Mouse (Mus musculus) liver, embryonic 15.5 days (tissue): ENCODE results near the gene Ccnd3. TPM values are rescaled to one million over a fixed set of nuclear protein-coding genes. Genes with fewer than 3 reads are reported as not detected.
"Not testable (repeated sequence)": the region's sequence is repeated elsewhere in the genome, so short reads cannot be mapped to it uniquely, and the experiment has no call there.

Experiments used
- ATAC-seq: fragments of 200-750 bp; cut with Nextera tagmentation; 2 replicates; pipeline ENCODE4 v1.8.0; 2017; ENCODE audit warnings: moderate number of reproducible peaks, mild to moderate bottlenecking, moderate library complexity; ENCODE audit not compliant: insufficient read depth
- H3K27ac ChIP-seq: fragments of 300-500 bp; sonication (generic); replicated peaks from 2 replicates; pipeline ENCODE4 v1.5.1; 2015; ENCODE audit warnings: mild to moderate bottlenecking, inconsistent platforms
- H3K27me3 ChIP-seq: fragments of 300-500 bp; sonication (generic); 2 replicates; pipeline ENCODE4 v1.6.1; 2015; ENCODE audit warnings: mild to moderate bottlenecking, inconsistent platforms
- H3K36me3 ChIP-seq: fragments of 300-500 bp; sonication (generic); replicated peaks from 2 replicates; pipeline ENCODE4 v1.6.1; 2015; ENCODE audit warnings: moderate library complexity, mild to moderate bottlenecking, inconsistent platforms
- H3K4me1 ChIP-seq: fragments of 300-500 bp; sonication (generic); replicated peaks from 2 replicates; pipeline ENCODE4 v1.6.1; 2015; ENCODE audit warnings: inconsistent platforms
- H3K4me2 ChIP-seq: fragments of 300-500 bp; sonication (generic); 2 replicates; pipeline ENCODE4 v1.6.1; 2015; ENCODE audit warnings: moderate library complexity, mild to moderate bottlenecking, inconsistent platforms
- H3K4me3 ChIP-seq: fragments of 300-500 bp; sonication (generic); replicated peaks from 2 replicates; pipeline ENCODE4 v1.5.1; 2015; ENCODE audit warnings: mild to moderate bottlenecking, inconsistent platforms
- H3K9ac ChIP-seq: fragments of 300-500 bp; sonication (generic); 2 replicates; pipeline ENCODE4 v1.6.1; 2015; ENCODE audit warnings: moderate library complexity, mild to moderate bottlenecking, inconsistent platforms
- H3K9me3 ChIP-seq: fragments of 300-500 bp; sonication (generic); replicated peaks from 2 replicates; pipeline ENCODE4 v1.6.1; 2016; ENCODE audit warnings: inconsistent platforms
- WGBS: fragments of 180-500 bp; shearing (Covaris S2); methylation state at CpG from one replicate; pipeline ENCODE4 v1.1.7; 2015; ENCODE audit warnings: mixed read lengths; ENCODE audit not compliant: insufficient replicate concordance; 5-methylcytosine and 5-hydroxymethylcytosine counted together
- polyA plus RNA-seq: library from polyadenylated mRNA; unstranded; fragments of >200 nt; fragmentation: Nextera tagmentation; extraction: Ambion mirVana; gene quantifications from 2 replicates; pipeline ENCODE4 v1.2.1, GENCODE M21; 2015

Gene Ccnd3
- polyA plus RNA-seq, 1 experiment from 2014 or later, result 422 TPM

GRCm38 (mm10) chr17:47594969-47595247 lies 90.1 kb downstream of the Ccnd3 start:
- H3K27me3 ChIP-seq, result no peaks in the 10 kb centered on the region
- WGBS, result 2% methylated on average over 9 of the region's 9 CpGs
- peak overlapping the region; percentile 90 for H3K4me3 ChIP-seq
- H3K4me1 ChIP-seq, result peaks cover 81% of the 10 kb centered on the region
- H3K36me3 ChIP-seq, result peaks cover 52% of the 10 kb centered on the region
- H3K9ac ChIP-seq, result peak overlapping the region; percentile 95
- ATAC-seq, result no peak
- peak overlapping the region; percentile 83 for H3K4me2 ChIP-seq
- H3K27ac ChIP-seq, result peak overlapping the region; percentile 96
- no peaks in the 10 kb centered on the region for H3K9me3 ChIP-seq

GRCm38 (mm10) chr17:47595248-47596161 lies 90.7 kb downstream of the Ccnd3 start:
- Histone ChIP-seq H3K27ac (peak overlapping the region; percentile 96), H3K27me3 (no peaks in the 10 kb centered on the region), H3K4me2 (peak overlapping the region; percentile 83), H3K4me1 (peaks cover 86% of the 10 kb centered on the region), H3K9ac (peak overlapping the region; percentile 95), H3K4me3 (peak overlapping the region; percentile 90), H3K36me3 (peaks cover 58% of the 10 kb centered on the region), H3K9me3 (no peaks in the 10 kb centered on the region)
- ATAC-seq, result peak; percentile 73
- WGBS, result 1% methylated on average over 21 of the region's 21 CpGs

GRCm38 (mm10) chr17:47596162-47596838 lies 91.4 kb downstream of the Ccnd3 start:
- Histone ChIP-seq H3K27me3 (no peaks in the 10 kb centered on the region), H3K4me1 (peaks cover 86% of the 10 kb centered on the region), H3K9ac (peak overlapping the region; percentile 95), H3K9me3 (no peaks in the 10 kb centered on the region), H3K4me3 (peak overlapping the region; percentile 90), H3K4me2 (peak overlapping the region; percentile 83), H3K36me3 (peaks cover 66% of the 10 kb centered on the region), H3K27ac (peak overlapping the region; percentile 96)
- no peak for ATAC-seq
- WGBS, result 20% methylated on average over 6 of the region's 6 CpGs

GRCm38 (mm10) chr17:47596839-47597164 lies 92.0 kb downstream of the Ccnd3 start:
- peak overlapping the region; percentile 96 for H3K27ac ChIP-seq
- WGBS, result 36% methylated on average over 5 of the region's 5 CpGs
- H3K9me3 ChIP-seq, result no peaks in the 10 kb centered on the region

GRCm38 (mm10) chr17:47597261-47597660 lies 92.4 kb downstream of the Ccnd3 start:
- H3K4me1 ChIP-seq, result peaks cover 86% of the 10 kb centered on the region
- peak overlapping the region; percentile 90 for H3K4me3 ChIP-seq
- peak overlapping the region; percentile 83 for H3K4me2 ChIP-seq
- 57% methylated on average over 13 of the region's 13 CpGs for WGBS
- peaks cover 75% of the 10 kb centered on the region for H3K36me3 ChIP-seq
- no peak for ATAC-seq
- no peaks in the 10 kb centered on the region for H3K9me3 ChIP-seq
- H3K9ac ChIP-seq, result peak overlapping the region; percentile 95
- H3K27ac ChIP-seq, result peak overlapping the region; percentile 96
- no peaks in the 10 kb centered on the region for H3K27me3 ChIP-seq

More at GRCm38 (mm10) chr17:47596839-47597164, 92.0 kb downstream of the Ccnd3 start:
- H3K4me3 ChIP-seq, result peak overlapping the region; percentile 90
- H3K4me2 ChIP-seq, result peak overlapping the region; percentile 83
- H3K4me1 ChIP-seq, result peaks cover 86% of the 10 kb centered on the region
- H3K27me3 ChIP-seq, result no peaks in the 10 kb centered on the region
- ATAC-seq, result no peak
- peak overlapping the region; percentile 95 for H3K9ac ChIP-seq
- peaks cover 71% of the 10 kb centered on the region for H3K36me3 ChIP-seq

GRCm38 (mm10) chr17:47597838-47598579 lies 93.2 kb downstream of the Ccnd3 start:
- peak overlapping the region; percentile 96 for H3K27ac ChIP-seq
- H3K4me1 ChIP-seq, result peaks cover 79% of the 10 kb centered on the region
- peak; percentile 62 for ATAC-seq
- no peaks in the 10 kb centered on the region for H3K9me3 ChIP-seq
- H3K27me3 ChIP-seq, result no peaks in the 10 kb centered on the region
- H3K4me2 ChIP-seq, result peak overlapping the region; percentile 83
- H3K4me3 ChIP-seq, result peak overlapping the region; percentile 90
- H3K9ac ChIP-seq, result peak overlapping the region; percentile 95
- WGBS, result 22% methylated on average over 10 of the region's 10 CpGs
- H3K36me3 ChIP-seq, result peaks cover 83% of the 10 kb centered on the region

- not testable (repeated sequence) for H3K9me3 ChIP-seq, H3K27me3 ChIP-seq, ATAC-seq
- H3K4me3 ChIP-seq, result peak overlapping the region; percentile 90
- peaks cover 88% of the 10 kb centered on the region for H3K36me3 ChIP-seq
- H3K27ac ChIP-seq, result peak overlapping the region; percentile 96
- peak overlapping the region; percentile 83 for H3K4me2 ChIP-seq
- WGBS, result 55% methylated on average over 10 of the region's 10 CpGs
- peaks cover 77% of the 10 kb centered on the region for H3K4me1 ChIP-seq
- H3K9ac ChIP-seq, result peak overlapping the region; percentile 95
These were observed 93.9 kb downstream of the Ccnd3 start for GRCm38 (mm10) chr17:47598580-47599304.

GRCm38 (mm10) chr17:47599511-47600297 lies 94.9 kb downstream of the Ccnd3 start:
- peaks cover 97% of the 10 kb centered on the region for H3K36me3 ChIP-seq
- H3K4me2 ChIP-seq, result peak overlapping the region; percentile 83; the same call in 1 of the 2 replicates
- no peak overlapping the region for H3K4me3 ChIP-seq
- no peak for ATAC-seq
- 0 out of 2 replicates have a peak overlapping the region, but pooled peaks have one; percentile 33 for H3K9ac ChIP-seq
- peak overlapping the region; percentile 96 for H3K27ac ChIP-seq
- peaks cover 75% of the 10 kb centered on the region for H3K4me1 ChIP-seq
- no peaks in the 10 kb centered on the region for H3K9me3 ChIP-seq
- no peaks in the 10 kb centered on the region for H3K27me3 ChIP-seq
- WGBS, result 58% methylated on average over 11 of the region's 11 CpGs

GRCm38 (mm10) chr17:47600601-47601388 lies 95.9 kb downstream of the Ccnd3 start:
- no peaks in the 10 kb centered on the region for H3K9me3 ChIP-seq
- peaks cover 97% of the 10 kb centered on the region for H3K36me3 ChIP-seq
- H3K4me1 ChIP-seq, result peaks cover 64% of the 10 kb centered on the region
- H3K27me3 ChIP-seq, result no peaks in the 10 kb centered on the region
- no peak for ATAC-seq
- WGBS, result 82% methylated on average over 13 of the region's 13 CpGs
- H3K9ac ChIP-seq, result no peak overlapping the region
- no peak overlapping the region for H3K4me2 ChIP-seq
- peak overlapping the region; percentile 96 for H3K27ac ChIP-seq
- H3K4me3 ChIP-seq, result no peak overlapping the region
